Mouse (Mus musculus) urinary bladder, postnatal 4 days (tissue): ENCODE results near the gene Olfr1396.
"Not testable (repeated sequence)": the region's sequence is repeated elsewhere in the genome, so short reads cannot be mapped to it uniquely, and the experiment has no call there.

ENCODE experiments used
- DNase-seq, 2 experiments: peaks; one replicate each; pipeline ENCODE4 v3.0.0; 2021 to 2022; ENCODE audit warnings: low spot score in 2 of 2

The Olfr1396 gene

GRCm38 (mm10) chr11:49090551-49090950 lies 24.1 kb downstream of the Olfr1396 start:
- no peak for DNase-seq

- DNase-seq = no peak
These were observed 24.8 kb downstream of the Olfr1396 start for GRCm38 (mm10) chr11:49089735-49090507.

- no peak for DNase-seq
These were observed 25.6 kb downstream of the Olfr1396 start for GRCm38 (mm10) chr11:49088990-49089652.

GRCm38 (mm10) chr11:49087830-49088616 lies 26.7 kb downstream of the Olfr1396 start:
- DNase-seq = no peak

GRCm38 (mm10) chr11:49086858-49087361 lies 27.8 kb downstream of the Olfr1396 start:
- no peak for DNase-seq

GRCm38 (mm10) chr11:49084875-49085274 lies 29.8 kb downstream of the Olfr1396 start:
- no peak for DNase-seq

- no peak for DNase-seq
These were observed 30.3 kb downstream of the Olfr1396 start for GRCm38 (mm10) chr11:49084385-49084784.

- DNase-seq = no peak
These were observed 30.9 kb downstream of the Olfr1396 start for GRCm38 (mm10) chr11:49083808-49084207.

GRCm38 (mm10) chr11:49083146-49083545 lies 31.5 kb downstream of the Olfr1396 start:
- DNase-seq = no peak

GRCm38 (mm10) chr11:49081886-49082285 lies 32.8 kb downstream of the Olfr1396 start:
- DNase-seq = no peak

GRCm38 (mm10) chr11:49081356-49081755 lies 33.3 kb downstream of the Olfr1396 start:
- no peak for DNase-seq

- no peak for DNase-seq
These were observed 34.0 kb downstream of the Olfr1396 start for GRCm38 (mm10) chr11:49080636-49081035.

- DNase-seq = no peak
These were observed 36.0 kb downstream of the Olfr1396 start for GRCm38 (mm10) chr11:49078719-49079118.

- DNase-seq = no peak
These were observed 37.7 kb downstream of the Olfr1396 start for GRCm38 (mm10) chr11:49077012-49077411.

- not testable (repeated sequence) for DNase-seq
These were observed 38.5 kb downstream of the Olfr1396 start, which contains the start of gene Ifi47 for GRCm38 (mm10) chr11:49076001-49076757. TSS of gene Ifi47 (plus strand) at chr11:49076587.

GRCm38 (mm10) chr11:49068358-49068757 lies 46.3 kb downstream of the Olfr1396 start:
- no peak for DNase-seq

GRCm38 (mm10) chr11:49063713-49064469 lies 50.8 kb downstream of the Olfr1396 start, which contains the start of gene Tgtp2:
TSS of gene Tgtp2 (minus strand) at chr11:49064206.
- not testable (repeated sequence) for DNase-seq

GRCm38 (mm10) chr11:49061865-49062264 lies 52.8 kb downstream of the Olfr1396 start:
- not testable (repeated sequence) for DNase-seq

- not testable (repeated sequence) for DNase-seq
These were observed 54.6 kb downstream of the Olfr1396 start for GRCm38 (mm10) chr11:49060061-49060460.
